Mouse (Mus musculus) R1 (cell line): ENCODE measurements at regions not wholly inside any gene's neighbourhood (a gene's known extent, or its start where the extent isn't known, plus 50 kb on each side); places are given as distances from the start of the nearest gene placed in this dataset.

Experiments
- DNase-seq: peaks from one replicate; pipeline ENCODE4 v3.0.0-alpha.2; 2018; ENCODE audit warnings: low read depth, low spot score

GRCm38 (mm10) chr9:89532435-89532834, 90.5 kb downstream of the Minar1 start:
- DNase-seq: no peak

- no peak for DNase-seq
These were observed 98.8 kb downstream of the Minar1 start for GRCm38 (mm10) chr9:89524137-89524536.

- no peak for DNase-seq
These were observed 99.2 kb downstream of the Minar1 start for GRCm38 (mm10) chr9:89523705-89524104.

GRCm38 (mm10) chr9:89508407-89509101, 114.4 kb downstream of the Minar1 start:
- DNase-seq: no peak

GRCm38 (mm10) chr9:89502083-89502482, 120.8 kb downstream of the Minar1 start:
- no peak for DNase-seq

GRCm38 (mm10) chr9:89497399-89497749, 125.6 kb downstream of the Minar1 start:
- DNase-seq: no peak

GRCm38 (mm10) chr9:89496729-89497398, 126.1 kb downstream of the Minar1 start:
- peak; percentile 16 for DNase-seq

GRCm38 (mm10) chr9:89487601-89488000, 135.3 kb downstream of the Minar1 start:
- no peak for DNase-seq

GRCm38 (mm10) chr9:89479406-89479805, 143.5 kb downstream of the Minar1 start:
- no peak for DNase-seq

GRCm38 (mm10) chr9:89461190-89461589, 161.7 kb downstream of the Minar1 start:
- DNase-seq: peak; percentile 61

GRCm38 (mm10) chr9:89456666-89457065, 166.3 kb downstream of the Minar1 start:
- DNase-seq: peak; percentile 11

- DNase-seq: no peak
These were observed 173.3 kb downstream of the Minar1 start for GRCm38 (mm10) chr9:89449656-89450055.
